Mouse (Mus musculus) layer of hippocampus, adult 2 months (tissue): ENCODE measurements around the gene Rab31. TPM values are rescaled to one million over a fixed set of nuclear protein-coding genes. Genes with fewer than 3 reads are reported as not detected.
A peak's percentile ranks its signal among the peaks of the same experiment; 100 is the strongest.

ENCODE experiments used
- DNase-seq, 2 experiments: peaks; one replicate each; pipeline ENCODE4 v3.0.0; 2022; ENCODE audit warnings: low spot score in 2 of 2
- H3K27ac ChIP-seq: fragments of 200-600 bp; 2 replicates; pipeline ENCODE4 v1.8.1; 2022
- H3K4me3 ChIP-seq: fragments of 200-600 bp; 2 replicates; pipeline ENCODE4 v1.8.1; 2022; ENCODE audit warnings: mild to moderate bottlenecking
- CTCF ChIP-seq: fragments of 200-600 bp; conservative IDR thresholded peaks from 2 replicates; pipeline ENCODE4 v1.8.1; 2022; ENCODE audit warnings: antibody characterized with exemption, mild to moderate bottlenecking, moderate library complexity
- long read RNA-seq, 2 experiments: library from polyadenylated mRNA; stranded (forward); transcript quantifications; one replicate each; pipeline ENCODE4 v2.0.0; 2021; ENCODE audit warnings: borderline mapping rate in 2 of 2
- total RNA-seq, 2 experiments: library from RNA; stranded (reverse); gene quantifications; 2 replicates each; pipeline ENCODE4 v1.2.3; 2021

Gene Rab31
- 10 to 100 TPM; 46.9 TPM for total RNA-seq
- long read RNA-seq, experiment 1, transcript Rab31-201 (7 exons, 3,473 nt) = major isoform, 21 of 45 reads
- long read RNA-seq, experiment 1, partial matches to known transcripts = 0 of 45 reads
- long read RNA-seq, experiment 1, other reads (novel, unspliced or antisense) = 24 of 45 reads
- long read RNA-seq, experiment 2, transcript Rab31-201 (7 exons, 3,473 nt) = major isoform, 44 of 77 reads
- long read RNA-seq, experiment 2, partial matches to known transcripts = 2 of 77 reads
- long read RNA-seq, experiment 2, other reads (novel, unspliced or antisense) = 31 of 77 reads

- peak within 1 kb of the TSS; percentile 82 for H3K4me3 ChIP-seq
- peak within 1 kb of the TSS; percentile 90 for H3K27ac ChIP-seq
- peak; percentile 63 to 66 for DNase-seq
These were observed at the start of gene Rab31 for GRCm38 (mm10) chr17:65771951-65772934. Gene Rab31 (minus strand): TSS chr17:65772752.

GRCm38 (mm10) chr17:65820197-65820596 lies 47.6 kb upstream of the Rab31 start:
- DNase-seq = no peak
- no peak overlapping the region for H3K27ac ChIP-seq
- H3K4me3 ChIP-seq = no peak overlapping the region
- TF ChIP-seq CTCF = no peak

More at GRCm38 (mm10) chr17:65771951-65772934, at the start of gene Rab31:
- no peak for TF ChIP-seq CTCF

GRCm38 (mm10) chr17:65813763-65814162 lies 41.2 kb upstream of the Rab31 start:
- no peak for DNase-seq
- H3K4me3 ChIP-seq = no peak overlapping the region
- no peak for TF ChIP-seq CTCF
- H3K27ac ChIP-seq = no peak overlapping the region

GRCm38 (mm10) chr17:65811032-65811431 lies 38.5 kb upstream of the Rab31 start:
- no peak for TF ChIP-seq CTCF
- no peak overlapping the region for H3K27ac ChIP-seq
- DNase-seq = no peak
- no peak overlapping the region for H3K4me3 ChIP-seq

- Histone ChIP-seq H3K27ac (peak overlapping the region; percentile 65; the same call in 1 of the 2 replicates), H3K4me3 (no peak overlapping the region)
- DNase-seq = no peak
- TF ChIP-seq CTCF = no peak
These were observed 33.9 kb upstream of the Rab31 start for GRCm38 (mm10) chr17:65806416-65806815.

GRCm38 (mm10) chr17:65805966-65806365 lies 33.4 kb upstream of the Rab31 start:
- TF ChIP-seq CTCF = no peak
- Histone ChIP-seq H3K27ac (peak overlapping the region; percentile 65; the same call in 1 of the 2 replicates), H3K4me3 (no peak overlapping the region)
- DNase-seq = no peak

GRCm38 (mm10) chr17:65802026-65802425 lies 29.5 kb upstream of the Rab31 start:
- TF ChIP-seq CTCF = no peak
- Histone ChIP-seq H3K4me3 (no peak overlapping the region), H3K27ac (no peak overlapping the region)
- no peak for DNase-seq

GRCm38 (mm10) chr17:65800451-65800850 lies 27.9 kb upstream of the Rab31 start:
- Histone ChIP-seq H3K27ac (no peak overlapping the region), H3K4me3 (no peak overlapping the region)
- no peak for TF ChIP-seq CTCF
- DNase-seq = no peak

- Histone ChIP-seq H3K4me3 (no peak overlapping the region), H3K27ac (no peak overlapping the region)
- no peak for DNase-seq
- TF ChIP-seq CTCF = no peak
These were observed 26.8 kb upstream of the Rab31 start for GRCm38 (mm10) chr17:65799353-65799752.

- no peak for DNase-seq
- Histone ChIP-seq H3K27ac (no peak overlapping the region), H3K4me3 (no peak overlapping the region)
- TF ChIP-seq CTCF = no peak
These were observed 25.9 kb upstream of the Rab31 start for GRCm38 (mm10) chr17:65798446-65798845.

GRCm38 (mm10) chr17:65796056-65796455 lies 23.5 kb upstream of the Rab31 start:
- DNase-seq = peak in 1 of 2 experiments; percentile 29
- Histone ChIP-seq H3K27ac (no peak overlapping the region), H3K4me3 (no peak overlapping the region)
- TF ChIP-seq CTCF = no peak

GRCm38 (mm10) chr17:65794096-65794850 lies 21.7 kb upstream of the Rab31 start:
- Histone ChIP-seq H3K4me3 (no peak overlapping the region), H3K27ac (no peak overlapping the region)
- no peak for DNase-seq
- no peak for TF ChIP-seq CTCF

- DNase-seq = no peak
- H3K4me3 ChIP-seq = no peak overlapping the region
- TF ChIP-seq CTCF = no peak
These were observed 20.9 kb upstream of the Rab31 start for GRCm38 (mm10) chr17:65793307-65793930.

More at GRCm38 (mm10) chr17:65793307-65793930, 20.9 kb upstream of the Rab31 start:
- no peak overlapping the region for H3K27ac ChIP-seq
